Mouse (Mus musculus): ENCODE measurements around the gene Doc2g. TPM values are rescaled to one million over a fixed set of nuclear protein-coding genes. Genes with fewer than 3 reads are reported as not detected.

Doc2g gene
- polyA plus RNA-seq, 1 experiment from 2014 or later: 6.1 TPM

DNA sequence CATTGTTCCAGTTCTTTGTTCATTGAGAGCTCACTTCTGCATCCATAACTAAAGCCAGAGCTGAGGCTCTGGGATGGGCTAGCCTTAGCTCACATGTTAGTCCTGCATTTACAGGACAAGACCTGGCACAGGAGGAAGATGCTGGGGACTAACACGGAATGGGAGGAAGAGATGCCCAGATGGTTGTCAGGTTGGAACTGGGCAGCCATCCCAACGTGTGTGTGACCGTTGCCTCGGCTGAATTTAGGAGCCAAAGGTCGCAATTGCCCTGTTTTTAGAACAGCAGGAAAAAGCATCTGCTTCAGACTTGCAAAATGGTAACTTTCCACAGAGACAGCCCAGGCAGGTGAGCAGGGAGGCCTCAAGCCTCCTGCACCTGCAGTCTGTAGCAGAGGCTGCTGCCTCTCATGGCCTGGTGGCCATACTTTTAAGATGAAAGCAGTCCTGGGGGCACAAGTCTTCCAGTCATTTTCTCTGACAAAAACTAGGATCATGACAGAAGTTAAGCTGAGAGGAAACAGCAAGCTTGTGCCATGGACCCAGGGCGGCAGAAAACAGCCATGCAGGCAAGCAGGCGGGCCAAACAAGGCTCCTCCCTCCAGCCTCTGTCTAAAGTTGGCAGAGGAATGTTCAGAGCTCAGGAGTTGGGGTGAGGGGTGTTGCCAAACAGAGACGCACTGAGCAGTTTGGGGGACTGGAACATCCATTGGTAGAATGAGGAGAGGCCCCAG, 52.3 kb downstream of the Doc2g start:
- Histone ChIP-seq H3K4me3 (ENCODE audit: low read length) (no peak overlapping the region), H3K36me3 (ENCODE audit: insufficient read depth, low read length) (no peaks in the 10 kb centered on the region), H3K4me1 (ENCODE audit: insufficient read depth, low read length) (no peaks in the 10 kb centered on the region), H3K9me3 (ENCODE audit: low read length) (no peaks in the 10 kb centered on the region; the same call in 1 of the 2 replicates), H3K27me3 (ENCODE audit: insufficient read depth, low read length) (no peaks in the 10 kb centered on the region), H3K4me2 (replicated peaks; ENCODE audit: low read depth, low read length) (no peak overlapping the region), H3K27ac (ENCODE audit: low read length) (no peak overlapping the region), H3K9ac (replicated peaks; ENCODE audit: low read length) (no peak overlapping the region)
- ATAC-seq (ENCODE audit: low FRiP score, low TSS enrichment): no peak
- WGBS: 75% methylated on average over 8 of the region's 8 CpGs

DNA sequence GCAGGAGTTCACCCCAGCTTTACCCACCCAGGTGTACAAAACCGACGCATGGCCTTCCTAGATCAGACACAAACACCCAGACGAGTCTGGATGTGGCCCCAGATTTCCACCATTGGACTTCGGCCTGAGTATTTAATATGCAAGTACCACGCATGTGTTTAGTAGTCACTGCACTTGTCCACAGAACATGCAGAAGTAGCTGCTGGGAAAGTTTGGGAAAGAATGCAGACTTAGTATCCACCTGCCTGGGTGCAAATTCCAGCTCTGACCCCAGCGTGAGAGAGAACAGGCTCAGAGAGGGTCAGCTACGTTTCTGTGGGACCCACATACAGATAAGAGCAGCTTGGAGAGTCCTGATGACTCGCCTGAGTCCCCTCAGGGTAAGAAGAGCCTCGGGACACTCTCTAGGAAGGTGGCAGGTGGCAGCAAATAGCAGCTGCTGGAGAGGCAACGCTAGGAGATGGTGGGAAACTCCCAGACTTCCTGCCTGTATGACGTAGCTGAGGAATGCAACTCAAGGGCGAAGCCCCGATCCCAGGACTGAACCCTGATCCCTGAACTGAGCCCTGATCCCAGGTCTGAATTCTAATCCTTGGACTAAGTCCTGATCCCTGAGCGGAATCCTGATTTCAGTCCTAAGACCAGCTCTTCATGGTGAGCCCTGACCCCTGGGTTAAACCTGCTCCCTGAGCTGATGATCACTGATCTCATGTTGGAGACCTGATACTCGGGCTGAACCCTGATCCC, 53.0 kb downstream of the Doc2g start:
- H3K9me3 ChIP-seq (ENCODE audit: low read length): no peaks in the 10 kb centered on the region
- no peaks in the 10 kb centered on the region for H3K27me3 ChIP-seq (ENCODE audit: insufficient read depth, low read length)
- 56% methylated on average over 15 of the region's 15 CpGs for WGBS
- H3K4me3 ChIP-seq (ENCODE audit: low read length): no peak overlapping the region
- no peak overlapping the region for H3K27ac ChIP-seq (ENCODE audit: low read length)
- H3K4me1 ChIP-seq (ENCODE audit: insufficient read depth, low read length): no peaks in the 10 kb centered on the region
- no peak overlapping the region for H3K4me2 ChIP-seq (replicated peaks; ENCODE audit: low read depth, low read length)
- H3K9ac ChIP-seq (replicated peaks; ENCODE audit: low read length): 0 out of 2 replicates have a peak overlapping the region, but pooled peaks have one; percentile 18
- ATAC-seq (ENCODE audit: low FRiP score, low TSS enrichment): peak; percentile 9; the same call in 1 of the 2 replicates
- H3K36me3 ChIP-seq (ENCODE audit: insufficient read depth, low read length): no peaks in the 10 kb centered on the region

Other genes starting within 250 kb of the Doc2g start
- 28.1 and 30.6 TPM in 2 replicates for gene Kmt5b, start 235.9 kb upstream of the Doc2g start, polyA plus RNA-seq (2015; fragmentation: Nextera tagmentation; extraction: Ambion mirVana)
- 58.0 and 65.6 TPM in 2 replicates for gene Chka, start 151.5 kb upstream of the Doc2g start, polyA plus RNA-seq (2015; fragmentation: Nextera tagmentation; extraction: Ambion mirVana)
- 56.1 and 62.7 TPM in 2 replicates for gene Tcirg1, start 96.2 kb upstream of the Doc2g start, polyA plus RNA-seq (2015; fragmentation: Nextera tagmentation; extraction: Ambion mirVana)
- 365 and 401 TPM in 2 replicates for gene Ndufs8, start 90.5 kb upstream of the Doc2g start, polyA plus RNA-seq (2015; fragmentation: Nextera tagmentation; extraction: Ambion mirVana)
- gene Aldh3b1, start 73.5 kb upstream of the Doc2g start, polyA plus RNA-seq (2015; fragmentation: Nextera tagmentation; extraction: Ambion mirVana): 3.9 and 5.1 TPM in 2 replicates
- gene Unc93b1, start 68.1 kb upstream of the Doc2g start, polyA plus RNA-seq (2015; fragmentation: Nextera tagmentation; extraction: Ambion mirVana): 19.4 and 23.1 TPM in 2 replicates
- not detected in 2 replicates for gene Aldh3b3, start 44.7 kb upstream of the Doc2g start, polyA plus RNA-seq (2015; fragmentation: Nextera tagmentation; extraction: Ambion mirVana)
- gene Aldh3b2, start 31.0 kb upstream of the Doc2g start, polyA plus RNA-seq (2015; fragmentation: Nextera tagmentation; extraction: Ambion mirVana): 3.7 and 5.1 TPM in 2 replicates
- gene Acy3, start 16.7 kb upstream of the Doc2g start, polyA plus RNA-seq (2015; fragmentation: Nextera tagmentation; extraction: Ambion mirVana): 44.8 and 47.5 TPM in 2 replicates
- 1.5 TPM in 2 replicates for gene Tbx10, start 10.6 kb upstream of the Doc2g start, polyA plus RNA-seq (2015; fragmentation: Nextera tagmentation; extraction: Ambion mirVana)
- gene Nudt8, start 2.7 kb upstream of the Doc2g start, polyA plus RNA-seq (2015; fragmentation: Nextera tagmentation; extraction: Ambion mirVana): 36.2 and 39.8 TPM in 2 replicates
- gene Gm49405, start 2.7 kb upstream of the Doc2g start, polyA plus RNA-seq (2015; fragmentation: Nextera tagmentation; extraction: Ambion mirVana): 3.9 and 5.2 TPM in 2 replicates
- gene Ndufv1, start 9.5 kb downstream of the Doc2g start, polyA plus RNA-seq (2015; fragmentation: Nextera tagmentation; extraction: Ambion mirVana): 261 and 285 TPM in 2 replicates
- gene Gstp1, start 34.7 kb downstream of the Doc2g start, polyA plus RNA-seq (2015; fragmentation: Nextera tagmentation; extraction: Ambion mirVana): 526 and 535 TPM in 2 replicates
- gene Gstp2, start 42.7 kb downstream of the Doc2g start, polyA plus RNA-seq (2015; fragmentation: Nextera tagmentation; extraction: Ambion mirVana): 2.5 and 9.6 TPM in 2 replicates
- gene Gstp3, start 56.3 kb downstream of the Doc2g start, polyA plus RNA-seq (2015; fragmentation: Nextera tagmentation; extraction: Ambion mirVana): 0.36 and 0.49 TPM in 2 replicates
- gene Cabp2, start 78.3 kb downstream of the Doc2g start, polyA plus RNA-seq (2015; fragmentation: Nextera tagmentation; extraction: Ambion mirVana): 0.21 and 0.96 TPM in 2 replicates
- gene Cdk2ap2, start 93.9 kb downstream of the Doc2g start, polyA plus RNA-seq (2015; fragmentation: Nextera tagmentation; extraction: Ambion mirVana): 135 and 138 TPM in 2 replicates
- 20.0 and 22.2 TPM in 2 replicates for gene Pitpnm1, start 96.7 kb downstream of the Doc2g start, polyA plus RNA-seq (2015; fragmentation: Nextera tagmentation; extraction: Ambion mirVana)
- 115 and 120 TPM in 2 replicates for gene Aip, start 122.5 kb downstream of the Doc2g start, polyA plus RNA-seq (2015; fragmentation: Nextera tagmentation; extraction: Ambion mirVana)
- gene Gpr152, start 136.5 kb downstream of the Doc2g start, polyA plus RNA-seq (2015; fragmentation: Nextera tagmentation; extraction: Ambion mirVana): not detected in 2 replicates
- gene Cabp4, start 140.7 kb downstream of the Doc2g start, polyA plus RNA-seq (2015; fragmentation: Nextera tagmentation; extraction: Ambion mirVana): 0.14 and 0.21 TPM in 2 replicates
- 201 and 218 TPM in 2 replicates for gene Coro1b, start 145.3 kb downstream of the Doc2g start, polyA plus RNA-seq (2015; fragmentation: Nextera tagmentation; extraction: Ambion mirVana)
- 0.49 and 1.1 TPM in 2 replicates for gene Ptprcap, start 150.3 kb downstream of the Doc2g start, polyA plus RNA-seq (2015; fragmentation: Nextera tagmentation; extraction: Ambion mirVana)
- 62.9 and 63.7 TPM in 2 replicates for gene Rps6kb2, start 160.0 kb downstream of the Doc2g start, polyA plus RNA-seq (2015; fragmentation: Nextera tagmentation; extraction: Ambion mirVana)
- gene Carns1, start 172.2 kb downstream of the Doc2g start, polyA plus RNA-seq (2015; fragmentation: Nextera tagmentation; extraction: Ambion mirVana): 2.9 and 3.3 TPM in 2 replicates
- gene Tbc1d10c, start 188.0 kb downstream of the Doc2g start, polyA plus RNA-seq (2015; fragmentation: Nextera tagmentation; extraction: Ambion mirVana): 2.5 and 3.1 TPM in 2 replicates
- 1,050 and 1,120 TPM in 2 replicates for gene Ppp1ca, start 188.8 kb downstream of the Doc2g start, polyA plus RNA-seq (2015; fragmentation: Nextera tagmentation; extraction: Ambion mirVana)
- 39.4 and 39.9 TPM in 2 replicates for gene Rad9a, start 198.3 kb downstream of the Doc2g start, polyA plus RNA-seq (2015; fragmentation: Nextera tagmentation; extraction: Ambion mirVana)
- gene Clcf1, start 210.9 kb downstream of the Doc2g start, polyA plus RNA-seq (2015; fragmentation: Nextera tagmentation; extraction: Ambion mirVana): 6.8 and 7.5 TPM in 2 replicates
- not detected in 2 replicates for gene AC109138.7, start 211.0 kb downstream of the Doc2g start, polyA plus RNA-seq (2015; fragmentation: Nextera tagmentation; extraction: Ambion mirVana)
- 34.2 and 36.3 TPM in 2 replicates for gene Pold4, start 228.6 kb downstream of the Doc2g start, polyA plus RNA-seq (2015; fragmentation: Nextera tagmentation; extraction: Ambion mirVana)

Data from kidney, embryonic 16.5 days (tissue).